Mouse (Mus musculus) monocyte, adult 5-6 weeks (primary cell): ENCODE measurements around the gene Pex19. TPM values are rescaled to one million over a fixed set of nuclear protein-coding genes. Genes with fewer than 3 reads are reported as not detected.

ENCODE experiments used
- ATAC-seq: fragments of 153-309, 156-312 bp; replicated peaks from 2 replicates; pipeline ENCODE4 v1.8.0; 2017; ENCODE audit warnings: mild to moderate bottlenecking; ENCODE audit not compliant: low TSS enrichment, insufficient number of reproducible peaks, severe bottlenecking, poor library complexity, low FRiP score
- total RNA-seq: library from RNA; stranded (forward); fragments of 200-1000, 200-491, 200-594 nt; gene quantifications from 3 replicates; pipeline ENCODE4 v1.2.3, GENCODE M21; 2017

The Pex19 gene
- 42.1 to 57.3 TPM (median 52.1 TPM) in 3 replicates for total RNA-seq

GRCm38 (mm10) chr1:172126376-172127347 lies at the start of gene Pex19:
TSS of gene Pex19 (plus strand) at chr1:172126755.
- ATAC-seq: peak; percentile 89

GRCm38 (mm10) chr1:172077981-172078380 lies 48.6 kb upstream of the Pex19 start:
- ATAC-seq: no peak

GRCm38 (mm10) chr1:172082101-172082898 lies 44.3 kb upstream of the Pex19 start, which contains the start of the genes Copa and Ncstn:
TSS of gene Copa (plus strand) at chr1:172082529.
TSS of gene Ncstn (minus strand) at chr1:172082795.
- peak; percentile 99 for ATAC-seq

- ATAC-seq: peak; percentile 36; the same call in 1 of the 2 replicates
Observed at GRCm38 (mm10) chr1:172082899-172083445, 43.6 kb upstream of the Pex19 start.

- ATAC-seq: no peak
Observed at GRCm38 (mm10) chr1:172093522-172093921, 33.0 kb upstream of the Pex19 start.

GRCm38 (mm10) chr1:172094295-172094694 lies 32.3 kb upstream of the Pex19 start:
- ATAC-seq: no peak

- ATAC-seq: peak; percentile 43; the same call in 1 of the 2 replicates
Observed at GRCm38 (mm10) chr1:172095202-172095601, 31.4 kb upstream of the Pex19 start.

- no peak for ATAC-seq
Observed at GRCm38 (mm10) chr1:172099325-172100033, 27.1 kb upstream of the Pex19 start.

GRCm38 (mm10) chr1:172103619-172104018 lies 22.9 kb upstream of the Pex19 start:
- no peak for ATAC-seq

- no peak for ATAC-seq
Observed at GRCm38 (mm10) chr1:172105101-172105500, 21.5 kb upstream of the Pex19 start.

GRCm38 (mm10) chr1:172107777-172108477 lies 18.6 kb upstream of the Pex19 start:
- ATAC-seq: no peak

GRCm38 (mm10) chr1:172116948-172117347 lies 9.6 kb upstream of the Pex19 start:
- ATAC-seq: no peak

- no peak for ATAC-seq
Observed at GRCm38 (mm10) chr1:172119100-172119499, 7.5 kb upstream of the Pex19 start.

- peak; percentile 72 for ATAC-seq
Observed at GRCm38 (mm10) chr1:172119720-172120119, 6.8 kb upstream of the Pex19 start.

GRCm38 (mm10) chr1:172122671-172123070 lies 3.9 kb upstream of the Pex19 start:
- ATAC-seq: no peak

GRCm38 (mm10) chr1:172124572-172124971 lies 2.0 kb upstream of the Pex19 start:
- no peak for ATAC-seq

- ATAC-seq: no peak
Observed at GRCm38 (mm10) chr1:172127487-172127886, 932 bp downstream of the Pex19 start.

- no peak for ATAC-seq
Observed at GRCm38 (mm10) chr1:172128563-172128962, 2.0 kb downstream of the Pex19 start.
